Mouse (Mus musculus): ENCODE measurements around the gene Rasip1. TPM values are rescaled to one million over a fixed set of nuclear protein-coding genes. Genes with fewer than 3 reads are reported as not detected.

Gene Rasip1
- 10 to 100 TPM; 23.0 to 25.6 TPM for total RNA-seq (2021)
- long read RNA-seq, experiment 1, transcript Rasip1-201 (12 exons, 3,202 nt) = major isoform, 30 of 50 reads
- long read RNA-seq, experiment 1, partial matches to known transcripts = 18 of 50 reads
- long read RNA-seq, experiment 1, other reads (novel, unspliced or antisense) = 2 of 50 reads
- long read RNA-seq, experiment 2, transcript Rasip1-201 (12 exons, 3,202 nt) = major isoform, 42 of 66 reads
- long read RNA-seq, experiment 2, partial matches to known transcripts = 22 of 66 reads
- long read RNA-seq, experiment 2, other reads (novel, unspliced or antisense) = 2 of 66 reads

- DNase-seq (ENCODE audit: low spot score in 2 of 2) = no peak
These were observed at the start of gene Rasip1 for GRCm38 (mm10) chr7:45627261-45627660. TSS of gene Rasip1 (plus strand) at chr7:45627488.

- no peak for DNase-seq (ENCODE audit: low spot score in 2 of 2)
These were observed 41.4 kb upstream of the Rasip1 start for GRCm38 (mm10) chr7:45585923-45586322.

GRCm38 (mm10) chr7:45587631-45588592 lies 39.4 kb upstream of the Rasip1 start:
- DNase-seq (ENCODE audit: low spot score in 2 of 2) = no peak

GRCm38 (mm10) chr7:45589173-45589572 lies 38.1 kb upstream of the Rasip1 start:
- DNase-seq (ENCODE audit: low spot score in 2 of 2) = peak; percentile 75 to 94

GRCm38 (mm10) chr7:45589898-45590297 lies 37.4 kb upstream of the Rasip1 start:
- DNase-seq (ENCODE audit: low spot score in 2 of 2) = no peak

GRCm38 (mm10) chr7:45590874-45591273 lies 36.4 kb upstream of the Rasip1 start:
- DNase-seq (ENCODE audit: low spot score in 2 of 2) = no peak

GRCm38 (mm10) chr7:45591880-45592279 lies 35.4 kb upstream of the Rasip1 start:
- DNase-seq (ENCODE audit: low spot score in 2 of 2) = no peak

GRCm38 (mm10) chr7:45593118-45593815 lies 34.0 kb upstream of the Rasip1 start:
- DNase-seq (ENCODE audit: low spot score in 2 of 2) = peak in 1 of 2 experiments; percentile 58

- DNase-seq (ENCODE audit: low spot score in 2 of 2) = no peak
These were observed 32.1 kb upstream of the Rasip1 start for GRCm38 (mm10) chr7:45595176-45595575.

GRCm38 (mm10) chr7:45596107-45596506 lies 31.2 kb upstream of the Rasip1 start:
- no peak for DNase-seq (ENCODE audit: low spot score in 2 of 2)

- no peak for DNase-seq (ENCODE audit: low spot score in 2 of 2)
These were observed 30.3 kb upstream of the Rasip1 start for GRCm38 (mm10) chr7:45597013-45597412.

GRCm38 (mm10) chr7:45597527-45597926 lies 29.8 kb upstream of the Rasip1 start:
- peak in 1 of 2 experiments; percentile 16 for DNase-seq (ENCODE audit: low spot score in 2 of 2)

- no peak for DNase-seq (ENCODE audit: low spot score in 2 of 2)
These were observed 28.1 kb upstream of the Rasip1 start for GRCm38 (mm10) chr7:45598960-45599879.

- DNase-seq (ENCODE audit: low spot score in 2 of 2) = no peak
These were observed 21.5 kb upstream of the Rasip1 start for GRCm38 (mm10) chr7:45605704-45606289.

- no peak for DNase-seq (ENCODE audit: low spot score in 2 of 2)
These were observed 17.8 kb upstream of the Rasip1 start for GRCm38 (mm10) chr7:45609511-45609910.

- DNase-seq (ENCODE audit: low spot score in 2 of 2) = no peak
These were observed 11.0 kb upstream of the Rasip1 start for GRCm38 (mm10) chr7:45616277-45616676.

- DNase-seq (ENCODE audit: low spot score in 2 of 2) = no peak
These were observed 10.1 kb upstream of the Rasip1 start, which contains the start of gene Fut1 for GRCm38 (mm10) chr7:45617042-45617695. TSS of gene Fut1 (plus strand) at chr7:45617289.

GRCm38 (mm10) chr7:45618316-45618715 lies 9.0 kb upstream of the Rasip1 start:
- no peak for DNase-seq (ENCODE audit: low spot score in 2 of 2)

GRCm38 (mm10) chr7:45619592-45619991 lies 7.7 kb upstream of the Rasip1 start:
- no peak for DNase-seq (ENCODE audit: low spot score in 2 of 2)
